Mouse (Mus musculus) bone marrow macrophage, adult 2 months (primary cell): ENCODE data around the gene Cdv3.

Experiments
- CTCF ChIP-seq: IDR thresholded peaks from 2 replicates; pipeline ENCODE4 v1.5.1; 2012; ENCODE audit warnings: low read depth, mild to moderate bottlenecking, low read length, moderate library complexity
- POLR2A ChIP-seq: IDR thresholded peaks from 2 replicates; pipeline ENCODE4 v1.6.1; 2012; ENCODE audit warnings: mild to moderate bottlenecking, low read depth, low read length, borderline replicate concordance

DNA sequence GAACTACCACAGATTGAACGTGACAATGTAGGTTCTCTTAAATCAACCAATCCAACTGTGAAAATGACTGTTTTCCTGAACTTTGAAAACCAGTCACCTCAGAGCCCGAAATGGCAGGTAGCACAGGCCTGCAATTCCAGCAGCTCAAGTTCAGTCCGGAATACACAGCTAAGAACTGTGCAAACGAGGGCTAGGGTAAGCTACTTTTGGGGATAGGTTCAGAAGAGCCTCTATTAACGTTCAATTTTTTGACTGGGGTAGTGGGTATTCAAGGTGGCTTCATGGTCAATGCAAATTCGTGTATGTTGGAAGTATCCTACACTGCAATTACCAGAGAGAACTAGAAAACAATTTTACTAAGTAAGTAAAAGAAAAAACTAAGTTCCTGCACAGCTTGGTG lies 2.6 kb downstream of the Cdv3 start:
- TF ChIP-seq POLR2A (no peak), CTCF (no peak)
